Mouse (Mus musculus): ENCODE measurements around the gene Spint1. TPM values are rescaled to one million over a fixed set of nuclear protein-coding genes. Genes with fewer than 3 reads are reported as not detected.

The Spint1 gene
- total and polyA plus RNA-seq, 3 experiments = 1.1 TPM; not detected in 2

- TF ChIP-seq CTCF (IDR thresholded peaks at IDR 0.05) (no peak), POLR2A (IDR thresholded peaks at IDR 0.05; ENCODE audit: insufficient read depth, low read depth, low read length) (no peak), EP300 (IDR thresholded peaks at IDR 0.05; ENCODE audit: insufficient read depth, low read depth, low read length) (no peak)
- intact Hi-C loops (cut with DNase I) = no loop called here
- no peak overlapping the region for H3K4me3 ChIP-seq
- no peaks in the 10 kb centered on the region for H3K27me3 ChIP-seq (ENCODE audit: control insufficient read depth, insufficient read depth, low read length)
- no peak overlapping the region for H3K9ac ChIP-seq (ENCODE audit: low read depth, low read length)
- no peak for DNase-seq
- H3K4me1 ChIP-seq (ENCODE audit: control insufficient read depth, insufficient read depth, low read length) = no peaks in the 10 kb centered on the region
- WGBS = 91% methylated on average over 17 of the region's 17 CpGs
- peaks cover 3% of the 10 kb centered on the region; the same call in 1 of the 2 replicates for H3K79me2 ChIP-seq (replicated peaks; ENCODE audit: control insufficient read depth, insufficient read depth, low read length)
- H3K27ac ChIP-seq = no peak overlapping the region
- no peaks in the 10 kb centered on the region; the same call in 1 of the 2 replicates for H3K36me3 ChIP-seq (ENCODE audit: control insufficient read depth, insufficient read depth, low read length)
Measured at GRCm38 (mm10) chr2:119292852-119293251, 55.7 kb downstream of the Spint1 start.

- Histone ChIP-seq H3K9ac (ENCODE audit: low read depth, low read length) (no peak overlapping the region), H3K27me3 (ENCODE audit: control insufficient read depth, insufficient read depth, low read length) (no peaks in the 10 kb centered on the region), H3K36me3 (ENCODE audit: control insufficient read depth, insufficient read depth, low read length) (no peaks in the 10 kb centered on the region; the same call in 1 of the 2 replicates), H3K4me3 (no peak overlapping the region), H3K79me2 (replicated peaks; ENCODE audit: control insufficient read depth, insufficient read depth, low read length) (peaks cover 3% of the 10 kb centered on the region), H3K27ac (no peak overlapping the region), H3K4me1 (ENCODE audit: control insufficient read depth, insufficient read depth, low read length) (no peaks in the 10 kb centered on the region)
- WGBS = 93% methylated on average over 17 of the region's 17 CpGs
- no peak for DNase-seq
- no peak for TF ChIP-seq EP300 (IDR thresholded peaks at IDR 0.05; ENCODE audit: insufficient read depth, low read depth, low read length)
- TF ChIP-seq CTCF (IDR thresholded peaks at IDR 0.05) = no peak
- TF ChIP-seq POLR2A (IDR thresholded peaks at IDR 0.05; ENCODE audit: insufficient read depth, low read depth, low read length) = no peak
- intact Hi-C loops (cut with DNase I) = no loop called here
Measured at GRCm38 (mm10) chr2:119293311-119293710, 56.1 kb downstream of the Spint1 start.

GRCm38 (mm10) chr2:119293776-119294390 lies 56.7 kb downstream of the Spint1 start:
- 84% methylated on average over 34 of the region's 34 CpGs for WGBS
- no peak for DNase-seq
- Histone ChIP-seq H3K4me1 (ENCODE audit: control insufficient read depth, insufficient read depth, low read length) (peaks cover 4% of the 10 kb centered on the region), H3K9ac (ENCODE audit: low read depth, low read length) (no peak overlapping the region), H3K4me3 (no peak overlapping the region), H3K27me3 (ENCODE audit: control insufficient read depth, insufficient read depth, low read length) (no peaks in the 10 kb centered on the region), H3K79me2 (replicated peaks; ENCODE audit: control insufficient read depth, insufficient read depth, low read length) (peaks cover 3% of the 10 kb centered on the region), H3K36me3 (ENCODE audit: control insufficient read depth, insufficient read depth, low read length) (peaks cover 2% of the 10 kb centered on the region), H3K27ac (no peak overlapping the region)
- intact Hi-C loops (cut with DNase I) = no loop called here
- TF ChIP-seq EP300 (IDR thresholded peaks at IDR 0.05; ENCODE audit: insufficient read depth, low read depth, low read length) = no peak
- no peak for TF ChIP-seq POLR2A (IDR thresholded peaks at IDR 0.05; ENCODE audit: insufficient read depth, low read depth, low read length)
- TF ChIP-seq CTCF (IDR thresholded peaks at IDR 0.05) = no peak

- H3K27me3 ChIP-seq (ENCODE audit: control insufficient read depth, insufficient read depth, low read length) = no peaks in the 10 kb centered on the region
- no peak overlapping the region for H3K27ac ChIP-seq
- intact Hi-C loops (cut with DNase I) = no loop called here
- H3K4me3 ChIP-seq = no peak overlapping the region
- H3K4me1 ChIP-seq (ENCODE audit: control insufficient read depth, insufficient read depth, low read length) = peaks cover 9% of the 10 kb centered on the region
- peaks cover 4% of the 10 kb centered on the region for H3K36me3 ChIP-seq (ENCODE audit: control insufficient read depth, insufficient read depth, low read length)
- H3K79me2 ChIP-seq (replicated peaks; ENCODE audit: control insufficient read depth, insufficient read depth, low read length) = peaks cover 3% of the 10 kb centered on the region
- no peak for DNase-seq
- no peak overlapping the region for H3K9ac ChIP-seq (ENCODE audit: low read depth, low read length)
- 92% methylated on average over 18 of the region's 18 CpGs for WGBS
- TF ChIP-seq CTCF (IDR thresholded peaks at IDR 0.05) (no peak), POLR2A (IDR thresholded peaks at IDR 0.05; ENCODE audit: insufficient read depth, low read depth, low read length) (no peak), EP300 (IDR thresholded peaks at IDR 0.05; ENCODE audit: insufficient read depth, low read depth, low read length) (no peak)
Measured at GRCm38 (mm10) chr2:119294411-119294810, 57.2 kb downstream of the Spint1 start.

GRCm38 (mm10) chr2:119296756-119297155 lies 59.6 kb downstream of the Spint1 start:
- H3K27me3 ChIP-seq (ENCODE audit: control insufficient read depth, insufficient read depth, low read length) = no peaks in the 10 kb centered on the region
- no peak overlapping the region for H3K4me3 ChIP-seq
- no peak overlapping the region for H3K9ac ChIP-seq (ENCODE audit: low read depth, low read length)
- peaks cover 3% of the 10 kb centered on the region for H3K79me2 ChIP-seq (replicated peaks; ENCODE audit: control insufficient read depth, insufficient read depth, low read length)
- no peak overlapping the region for H3K27ac ChIP-seq
- H3K36me3 ChIP-seq (ENCODE audit: control insufficient read depth, insufficient read depth, low read length) = peaks cover 4% of the 10 kb centered on the region
- H3K4me1 ChIP-seq (ENCODE audit: control insufficient read depth, insufficient read depth, low read length) = peaks cover 16% of the 10 kb centered on the region
- DNase-seq = no peak
- 86% methylated on average over 12 of the region's 12 CpGs for WGBS
- intact Hi-C loops (cut with DNase I) = no loop called here
- TF ChIP-seq EP300 (IDR thresholded peaks at IDR 0.05; ENCODE audit: insufficient read depth, low read depth, low read length) (no peak), CTCF (IDR thresholded peaks at IDR 0.05) (no peak), POLR2A (IDR thresholded peaks at IDR 0.05; ENCODE audit: insufficient read depth, low read depth, low read length) (no peak)

- Histone ChIP-seq H3K4me1 (ENCODE audit: control insufficient read depth, insufficient read depth, low read length) (peaks cover 17% of the 10 kb centered on the region), H3K4me3 (no peak overlapping the region), H3K79me2 (replicated peaks; ENCODE audit: control insufficient read depth, insufficient read depth, low read length) (peaks cover 3% of the 10 kb centered on the region), H3K27ac (no peak overlapping the region), H3K27me3 (ENCODE audit: control insufficient read depth, insufficient read depth, low read length) (no peaks in the 10 kb centered on the region), H3K36me3 (ENCODE audit: control insufficient read depth, insufficient read depth, low read length) (peaks cover 4% of the 10 kb centered on the region), H3K9ac (ENCODE audit: low read depth, low read length) (no peak overlapping the region)
- WGBS = 92% methylated on average over 19 of the region's 19 CpGs
- DNase-seq = no peak
- TF ChIP-seq CTCF (IDR thresholded peaks at IDR 0.05) (no peak), POLR2A (IDR thresholded peaks at IDR 0.05; ENCODE audit: insufficient read depth, low read depth, low read length) (no peak), EP300 (IDR thresholded peaks at IDR 0.05; ENCODE audit: insufficient read depth, low read depth, low read length) (no peak)
- intact Hi-C loops (cut with DNase I) = no loop called here
Measured at GRCm38 (mm10) chr2:119297506-119297905, 60.3 kb downstream of the Spint1 start.

Data from heart, adult 2 months (tissue).